Mouse (Mus musculus): ENCODE measurements around the gene Efcab14.
A peak's percentile ranks its signal among the peaks of the same experiment; 100 is the strongest.

- TF ChIP-seq POLR2A (IDR thresholded peaks at IDR 0.05; ENCODE audit: insufficient read depth, low read depth, low read length) (peak; percentile 66), CTCF (IDR thresholded peaks at IDR 0.05) (peak; percentile 65), EP300 (IDR thresholded peaks at IDR 0.05; ENCODE audit: insufficient read depth, low read depth, low read length) (0 out of 2 replicates have a peak, but pooled peaks have one; percentile 6)
These were observed at the start of gene Efcab14 for GRCm38 (mm10) chr4:115737551-115738041.

Measured in heart, adult 2 months (tissue).